Mouse (Mus musculus): Measurements from ENCODE around the gene Casq1.

- TF ChIP-seq CTCF (IDR thresholded peaks at IDR 0.05; ENCODE audit: extremely low read depth, insufficient read depth, low read length) (no peak), POLR2A (IDR thresholded peaks at IDR 0.05; ENCODE audit: extremely low read depth, insufficient read depth, low read length) (no peak)
Observed at GRCm38 (mm10) chr1:172205741-172206087, 14.0 kb downstream of the Casq1 start.
